Mouse (Mus musculus) MEL (cell line): ENCODE measurements around the gene Sbno2. TPM values are rescaled to one million over a fixed set of nuclear protein-coding genes. Genes with fewer than 3 reads are reported as not detected.
A peak's percentile ranks its signal among the peaks of the same experiment; 100 is the strongest.

Source experiments
- DNase-seq: peaks from one replicate; pipeline ENCODE4 v3.0.0; 2011; ENCODE audit warnings: low read depth, low spot score
- H3K27ac ChIP-seq: 2 replicates; pipeline ENCODE4 v1.5.1; 2012; ENCODE audit warnings: low read depth, mild to moderate bottlenecking, control low read depth, low read length, moderate library complexity; ENCODE audit not compliant: control insufficient read depth
- H3K27me3 ChIP-seq, 2 experiments: fragments of 150-350 bp in 1 of 2; sonication (generic) in 1 of 2; 2 replicates each; pipeline ENCODE4 v1.6.1; 2012; ENCODE audit warnings: low read length in 2 of 2, mild to moderate bottlenecking in 2 of 2, improper control_type of control experiment in 1 of 2, moderate library complexity in 1 of 2; ENCODE audit not compliant: insufficient read depth in 2 of 2, control insufficient read depth in 1 of 2
- H3K36me3 ChIP-seq, 2 experiments: 2 replicates each; pipeline ENCODE4 v1.6.1; 2012 to 2014; ENCODE audit warnings: low read length in 2 of 2, improper control_type of control experiment in 1 of 2, inconsistent platforms in 1 of 2, mild to moderate bottlenecking in 1 of 2; ENCODE audit not compliant: insufficient read depth in 2 of 2, control insufficient read depth in 1 of 2
- H3K4me1 ChIP-seq, 2 experiments: fragments of 150-350 bp in 1 of 2; sonication (generic) in 1 of 2; 2 replicates each; pipeline ENCODE4 v1.6.1; 2012; ENCODE audit warnings: low read length in 2 of 2, improper control_type of control experiment in 1 of 2, mild to moderate bottlenecking in 1 of 2; ENCODE audit not compliant: insufficient read depth in 2 of 2, control insufficient read depth in 1 of 2
- H3K4me3 ChIP-seq, 2 experiments: fragments of 150-350 bp in 1 of 2; sonication (generic) in 1 of 2; 2 replicates each; pipeline ENCODE4 v1.5.1; 2012; ENCODE audit warnings: low read depth in 2 of 2, low read length in 2 of 2, mild to moderate bottlenecking in 2 of 2, moderate library complexity in 2 of 2, control low read depth in 1 of 2, improper control_type of control experiment in 1 of 2; ENCODE audit not compliant: control insufficient read depth in 1 of 2, insufficient read depth in 1 of 2
- H3K79me2 ChIP-seq: 2 replicates; pipeline ENCODE4 v1.6.1; 2012; ENCODE audit warnings: mild to moderate bottlenecking, low read length, moderate library complexity; ENCODE audit not compliant: control insufficient read depth, poor library complexity, insufficient read depth
- H3K9ac ChIP-seq: 2 replicates; pipeline ENCODE4 v1.6.1; 2012; ENCODE audit warnings: low read depth, mild to moderate bottlenecking, control low read depth, low read length, moderate library complexity; ENCODE audit not compliant: control insufficient read depth, poor library complexity, severe bottlenecking
- H3K9me3 ChIP-seq: fragments of 150-350 bp; sonication (generic); replicated peaks from 2 replicates; pipeline ENCODE4 v1.6.1; 2012; ENCODE audit warnings: mild to moderate bottlenecking, low read length, improper control_type of control experiment, moderate library complexity; ENCODE audit not compliant: insufficient read depth
- BHLHE40 ChIP-seq: IDR thresholded peaks from 2 replicates; pipeline ENCODE4 v1.6.1; 2012; ENCODE audit warnings: low read depth, mild to moderate bottlenecking, inconsistent platforms, low read length, improper control_type of control experiment, borderline replicate concordance
- CHD1 ChIP-seq: IDR thresholded peaks from 2 replicates; pipeline ENCODE4 v1.6.1; 2012; ENCODE audit warnings: low read depth, mild to moderate bottlenecking, inconsistent platforms, low read length, improper control_type of control experiment
- CHD2 ChIP-seq: IDR thresholded peaks from 2 replicates; pipeline ENCODE4 v1.6.1; 2011; ENCODE audit warnings: low read length, improper control_type of control experiment
- CTCF ChIP-seq, 3 experiments: IDR thresholded peaks in 2 of 3; conservative IDR thresholded peaks in 1 of 3; 2 replicates each; pipeline ENCODE4 v1.5.1; 2011 to 2012; ENCODE audit warnings: low read length in 3 of 3, low read depth in 2 of 3, mild to moderate bottlenecking in 2 of 3, improper control_type of control experiment in 1 of 3, inconsistent platforms in 1 of 3, mixed read lengths in 1 of 3, moderate library complexity in 1 of 3; ENCODE audit not compliant: control insufficient read depth in 1 of 3, insufficient read depth in 1 of 3, poor library complexity in 1 of 3, severe bottlenecking in 1 of 3
- E2F4 ChIP-seq: IDR thresholded peaks from 2 replicates; pipeline ENCODE4 v1.6.1; 2011; ENCODE audit warnings: low read depth, low read length, improper control_type of control experiment, borderline replicate concordance
- ELF1 ChIP-seq: IDR thresholded peaks from 2 replicates; pipeline ENCODE4 v1.6.1; 2014; ENCODE audit warnings: low read depth, mild to moderate bottlenecking, inconsistent platforms, low read length, improper control_type of control experiment, moderate library complexity
- EP300 ChIP-seq, 2 experiments: IDR thresholded peaks; 2 replicates each; pipeline ENCODE4 v1.6.1; 2011; ENCODE audit warnings: improper control_type of control experiment in 2 of 2, low read length in 2 of 2, low read depth in 1 of 2, mild to moderate bottlenecking in 1 of 2
- ETS1 ChIP-seq: IDR thresholded peaks from 2 replicates; pipeline ENCODE4 v1.6.1; 2012; ENCODE audit warnings: low read depth, mild to moderate bottlenecking, inconsistent platforms, low read length, improper control_type of control experiment, moderate library complexity
- GATA1 ChIP-seq: IDR thresholded peaks from 2 replicates; pipeline ENCODE4 v1.6.1; 2011; ENCODE audit warnings: low read depth, low read length, improper control_type of control experiment
- HCFC1 ChIP-seq: IDR thresholded peaks from 2 replicates; pipeline ENCODE4 v1.6.1; 2012; ENCODE audit warnings: low read depth, mild to moderate bottlenecking, inconsistent platforms, low read length, improper control_type of control experiment, moderate library complexity
- JUND ChIP-seq: IDR thresholded peaks from 2 replicates; pipeline ENCODE4 v1.6.1; 2011; ENCODE audit warnings: low read depth, mild to moderate bottlenecking, improper control_type of control experiment, low read length
- KAT2A ChIP-seq: conservative IDR thresholded peaks from 2 replicates; pipeline ENCODE4 v1.6.1; 2012; ENCODE audit warnings: low read depth, low read length, improper control_type of control experiment, inconsistent platforms
- MAFK ChIP-seq: IDR thresholded peaks from 2 replicates; pipeline ENCODE4 v1.6.1; 2011; ENCODE audit warnings: low read depth, mild to moderate bottlenecking, low read length, improper control_type of control experiment, borderline replicate concordance
- MAX ChIP-seq: IDR thresholded peaks from 2 replicates; pipeline ENCODE4 v1.6.1; 2011; ENCODE audit warnings: low read length, improper control_type of control experiment
- MAZ ChIP-seq: IDR thresholded peaks from 2 replicates; pipeline ENCODE4 v1.6.1; 2012; ENCODE audit warnings: low read depth, mild to moderate bottlenecking, inconsistent platforms, low read length, improper control_type of control experiment
- MEF2A ChIP-seq: IDR thresholded peaks from 2 replicates; pipeline ENCODE4 v1.6.1; 2014; ENCODE audit warnings: low read depth, mild to moderate bottlenecking, inconsistent platforms, low read length, improper control_type of control experiment; ENCODE audit not compliant: poor library complexity, insufficient replicate concordance, severe bottlenecking; ENCODE audit errors: extremely low read depth
- MXI1 ChIP-seq: IDR thresholded peaks from 2 replicates; pipeline ENCODE4 v1.6.1; 2011; ENCODE audit warnings: mild to moderate bottlenecking, low read depth, low read length, improper control_type of control experiment
- MYB ChIP-seq: IDR thresholded peaks from 2 replicates; pipeline ENCODE4 v1.6.1; 2011; ENCODE audit warnings: mild to moderate bottlenecking, low read depth, low read length, improper control_type of control experiment
- MYC ChIP-seq: IDR thresholded peaks from 2 replicates; pipeline ENCODE4 v1.6.1; 2011; ENCODE audit warnings: low read depth, mild to moderate bottlenecking, low read length, improper control_type of control experiment, moderate library complexity
- NELFE ChIP-seq: IDR thresholded peaks from 2 replicates; pipeline ENCODE4 v1.6.1; 2011; ENCODE audit warnings: low read depth, low read length, improper control_type of control experiment
- NRF1 ChIP-seq: IDR thresholded peaks from 2 replicates; pipeline ENCODE4 v1.6.1; 2014; ENCODE audit warnings: low read depth, mild to moderate bottlenecking, inconsistent platforms, low read length, improper control_type of control experiment, moderate library complexity; ENCODE audit not compliant: poor library complexity, insufficient read depth, severe bottlenecking
- POLR2A ChIP-seq, 2 experiments: IDR thresholded peaks; 2 replicates each; pipeline ENCODE4 v1.6.1; 2011 to 2012; ENCODE audit warnings: low read length in 2 of 2, mild to moderate bottlenecking in 2 of 2, control low read depth in 1 of 2, improper control_type of control experiment in 1 of 2, low read depth in 1 of 2, moderate library complexity in 1 of 2; ENCODE audit not compliant: control insufficient read depth in 1 of 2, insufficient read depth in 1 of 2, poor library complexity in 1 of 2
- POLR2AphosphoS2 ChIP-seq: IDR thresholded peaks from 2 replicates; pipeline ENCODE4 v1.6.1; 2011; ENCODE audit warnings: low read length, improper control_type of control experiment
- POLR2AphosphoS5 ChIP-seq: IDR thresholded peaks from 2 replicates; pipeline ENCODE4 v1.6.1; 2012; ENCODE audit warnings: low read depth, borderline replicate concordance, mild to moderate bottlenecking, inconsistent platforms, low read length, moderate library complexity, mixed read lengths
- RAD21 ChIP-seq: IDR thresholded peaks from 2 replicates; pipeline ENCODE4 v1.6.1; 2011; ENCODE audit warnings: mild to moderate bottlenecking, low read depth, low read length, improper control_type of control experiment
- SIN3A ChIP-seq: IDR thresholded peaks from 2 replicates; pipeline ENCODE4 v1.6.1; 2012; ENCODE audit warnings: low read length, improper control_type of control experiment, inconsistent platforms
- SMC3 ChIP-seq: IDR thresholded peaks from 2 replicates; pipeline ENCODE4 v1.6.1; 2011; ENCODE audit warnings: low read depth, low read length, improper control_type of control experiment
- TAL1 ChIP-seq: IDR thresholded peaks from 2 replicates; pipeline ENCODE4 v1.6.1; 2012; ENCODE audit warnings: mild to moderate bottlenecking, inconsistent platforms, low read length, moderate library complexity, mixed read lengths
- TBP ChIP-seq: IDR thresholded peaks from 2 replicates; pipeline ENCODE4 v1.8.0; 2011; ENCODE audit warnings: low read depth, low read length, improper control_type of control experiment
- TCF12 ChIP-seq: IDR thresholded peaks from 2 replicates; pipeline ENCODE4 v1.6.1; 2014; ENCODE audit warnings: low read depth, mild to moderate bottlenecking, inconsistent platforms, low read length, improper control_type of control experiment, moderate library complexity
- UBTF ChIP-seq: IDR thresholded peaks from 2 replicates; pipeline ENCODE4 v1.6.1; 2012; ENCODE audit warnings: low read depth, mild to moderate bottlenecking, inconsistent platforms, low read length, improper control_type of control experiment, moderate library complexity, borderline replicate concordance; ENCODE audit not compliant: insufficient read depth
- USF1 ChIP-seq: IDR thresholded peaks from 2 replicates; pipeline ENCODE4 v1.6.1; 2014; ENCODE audit warnings: low read depth, mild to moderate bottlenecking, inconsistent platforms, low read length, improper control_type of control experiment, moderate library complexity
- USF2 ChIP-seq, 2 experiments: IDR thresholded peaks; 2 replicates each; pipeline ENCODE4 v1.6.1; 2011 to 2012; ENCODE audit warnings: improper control_type of control experiment in 2 of 2, low read length in 2 of 2, borderline replicate concordance in 1 of 2, inconsistent platforms in 1 of 2, low read depth in 1 of 2, mild to moderate bottlenecking in 1 of 2; ENCODE audit not compliant: insufficient read depth in 1 of 2
- ZC3H11A ChIP-seq: IDR thresholded peaks from 2 replicates; pipeline ENCODE4 v1.6.1; 2012; ENCODE audit warnings: low read depth, mild to moderate bottlenecking, inconsistent platforms, low read length, improper control_type of control experiment
- ZKSCAN1 ChIP-seq: IDR thresholded peaks from 2 replicates; pipeline ENCODE4 v1.6.1; 2012; ENCODE audit warnings: low read depth, mild to moderate bottlenecking, inconsistent platforms, low read length, improper control_type of control experiment, moderate library complexity
- ZMIZ1 ChIP-seq: IDR thresholded peaks from 2 replicates; pipeline ENCODE4 v1.6.1; 2012; ENCODE audit warnings: low read depth, mild to moderate bottlenecking, inconsistent platforms, low read length, improper control_type of control experiment, moderate library complexity
- ZNF384 ChIP-seq: IDR thresholded peaks from 2 replicates; pipeline ENCODE4 v1.6.1; 2012; ENCODE audit warnings: low read depth, mild to moderate bottlenecking, inconsistent platforms, low read length, improper control_type of control experiment
- polyA plus RNA-seq, 2 experiments: library from polyadenylated mRNA; stranded (reverse) in 1 of 2; unstranded in 1 of 2; fragments of >175 nt in 1 of 2; fragments of >200 nt in 1 of 2; gene quantifications; 2 replicates each; pipeline versions ENCODE4 v1.2.1 to v1.2.4; 2012; ENCODE audit warnings: low replicate concordance in 2 of 2, low read depth in 1 of 2; ENCODE audit not compliant: insufficient read length in 2 of 2, insufficient read depth in 1 of 2, missing spikeins in 1 of 2
- total RNA-seq: library from RNA; depleted of rRNA; stranded (reverse); fragments of 300-350 nt; gene quantifications from 2 replicates; pipeline ENCODE4 v1.2.3, GENCODE M21; 2012

Gene Sbno2
- total and polyA plus RNA-seq, 3 experiments = 15.8 to 29.0 TPM; not detected in 1

GRCm38 (mm10) chr10:80039559-80039979 is 65.8 kb downstream of the Sbno2 start, which contains the start of gene Polr2e:
Polr2e (minus strand) TSS chr10:80039795.
- peak; percentile 98 for DNase-seq
- H3K36me3 ChIP-seq = peaks cover 0 to 6% of the 10 kb centered on the region in 2 experiments; a peak in 3 of 4 replicates
- H3K4me1 ChIP-seq = peaks cover 0 to 17% of the 10 kb centered on the region in 2 experiments; a peak in 3 of 4 replicates
- H3K4me3 ChIP-seq = peak within 1 kb of the TSS; percentile 64 to 95
- H3K9me3 ChIP-seq = no peaks in the 10 kb centered on the region
- peak within 1 kb of the TSS; percentile 89 for H3K9ac ChIP-seq
- H3K79me2 ChIP-seq = peaks cover 19% of the 10 kb centered on the region
- H3K27ac ChIP-seq = peak within 1 kb of the TSS; percentile 50
- H3K27me3 ChIP-seq = no peaks in the 10 kb centered on the region
- TF ChIP-seq ZMIZ1 (0 out of 2 replicates have a peak, but pooled peaks have one; percentile 33), UBTF (no peak), ZKSCAN1 (no peak), RAD21 (no peak), MYC (peak; percentile 69; the same call in 1 of the 2 replicates), TCF12 (no peak; the same call in 1 of the 2 replicates), KAT2A (no peak; the same call in 1 of the 2 replicates), SMC3 (no peak), JUND (no peak), GATA1 (peak; percentile 58; the same call in 1 of the 2 replicates), ETS1 (no peak; the same call in 1 of the 2 replicates), POLR2AphosphoS2 (peak; percentile 62; the same call in 1 of the 2 replicates), MXI1 (peak; percentile 99), CHD1 (no peak), E2F4 (no peak), ZC3H11A (no peak), TBP (peak; percentile 94), BHLHE40 (no peak), MAZ (peak; percentile 89; the same call in 1 of the 2 replicates), NRF1 (peak; percentile 98; the same call in 1 of the 2 replicates), CHD2 (peak; percentile 97), TAL1 (no peak), POLR2A (IDR thresholded peaks at IDR 0.05; ENCODE audit: control insufficient read depth in 1 of 2, insufficient read depth in 1 of 2, low read depth in 1 of 2, low read length in 2 of 2, poor library complexity in 1 of 2) (peak in 1 of 2 experiments; percentile 93; a peak in 2 of 4 replicates), EP300 (IDR thresholded peaks at IDR 0.05; ENCODE audit: low read depth in 1 of 2, low read length in 2 of 2) (no peak), MEF2A (no peak), NELFE (peak; percentile 90), MAX (peak; percentile 100), USF1 (no peak), MYB (no peak), POLR2AphosphoS5 (no peak), MAFK (no peak), CTCF (IDR thresholded peaks at IDR 0.05 in 2 of 3, conservative IDR thresholded peaks at IDR 0.05 in 1 of 3; ENCODE audit: control insufficient read depth in 1 of 3, insufficient read depth in 1 of 3, low read depth in 2 of 3, low read length in 3 of 3, poor library complexity in 1 of 3, severe bottlenecking in 1 of 3) (0 out of 6 replicates have a peak, but pooled peaks of 1 of the 3 experiments have one; percentile 5), HCFC1 (peak; percentile 95), SIN3A (peak; percentile 86), USF2 (IDR thresholded peaks at IDR 0.05; ENCODE audit: borderline replicate concordance in 1 of 2, insufficient read depth in 1 of 2, low read depth in 1 of 2, low read length in 2 of 2) (no peak), ELF1 (no peak), ZNF384 (no peak)
